Mouse (Mus musculus) kidney, postnatal 10 days (tissue): ENCODE measurements around the gene Otud7b.
"Not testable (repeated sequence)": the region's sequence is repeated elsewhere in the genome, so short reads cannot be mapped to it uniquely, and the experiment has no call there.

Experiments
- DNase-seq: peaks from one replicate; pipeline ENCODE4 v3.0.0; 2021; ENCODE audit warnings: mixed read lengths

Gene Otud7b

DNA sequence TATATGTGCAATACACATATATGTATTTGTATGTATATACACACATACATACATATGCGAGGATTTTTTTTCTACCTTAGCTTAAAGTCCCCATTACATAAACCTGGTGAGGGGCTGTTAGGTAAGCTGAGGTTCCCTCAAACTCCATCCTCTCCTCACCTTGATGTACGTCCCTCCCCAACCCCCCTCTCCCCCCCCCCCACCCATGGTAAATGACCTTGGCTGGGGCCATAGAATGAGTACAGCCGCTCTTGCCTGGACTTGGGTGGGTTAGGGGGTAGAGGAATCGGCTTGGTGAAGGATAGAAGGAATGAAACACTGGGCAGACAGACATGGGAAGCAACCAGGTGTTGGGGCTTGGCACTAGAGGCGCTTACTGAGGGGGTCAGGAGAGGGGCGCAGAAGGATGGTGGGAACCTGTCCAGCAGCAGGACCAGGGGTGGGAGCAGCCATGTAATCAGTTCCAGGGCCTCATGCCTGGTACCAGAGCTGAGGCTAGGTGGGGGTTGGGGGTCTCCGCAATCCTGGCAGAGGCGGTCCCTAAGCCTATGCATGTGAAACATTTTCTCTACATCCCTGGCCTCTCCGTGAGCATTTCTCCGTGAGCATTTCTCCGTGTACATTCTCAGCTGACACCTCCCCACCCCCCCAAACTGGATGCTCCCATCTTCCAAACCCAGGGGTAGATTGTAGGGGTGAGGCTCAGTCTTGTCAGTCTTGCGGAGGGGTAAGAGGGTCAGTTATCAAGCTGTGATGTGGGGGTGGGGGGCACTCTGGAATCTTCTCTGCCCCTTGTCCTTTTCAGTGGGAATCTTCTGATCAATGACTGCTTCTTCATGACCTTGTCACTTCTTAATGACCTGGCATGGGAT lies 77.4 kb downstream of the Otud7b start:
- no peak for DNase-seq

DNA sequence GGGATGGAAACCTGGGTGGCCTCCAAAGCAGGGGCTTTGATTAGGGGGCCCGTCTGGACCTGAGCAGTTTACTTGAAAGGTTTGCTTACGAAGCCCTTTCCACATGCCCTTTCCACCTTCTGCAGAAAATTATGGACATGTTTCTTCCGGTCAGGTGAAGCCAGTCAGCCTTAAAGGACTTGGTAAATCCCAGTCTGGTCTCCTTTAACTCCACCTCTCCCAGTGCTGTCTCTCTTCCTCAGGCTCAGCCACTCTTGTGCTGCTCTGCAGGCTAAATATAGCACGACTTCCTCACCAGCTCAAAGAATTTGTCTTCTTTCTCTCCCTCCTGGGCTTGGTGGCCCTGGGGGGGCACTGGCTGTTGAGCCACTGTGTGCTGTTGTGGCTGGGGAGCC lies 78.1 kb downstream of the Otud7b start:
- no peak for DNase-seq

DNA sequence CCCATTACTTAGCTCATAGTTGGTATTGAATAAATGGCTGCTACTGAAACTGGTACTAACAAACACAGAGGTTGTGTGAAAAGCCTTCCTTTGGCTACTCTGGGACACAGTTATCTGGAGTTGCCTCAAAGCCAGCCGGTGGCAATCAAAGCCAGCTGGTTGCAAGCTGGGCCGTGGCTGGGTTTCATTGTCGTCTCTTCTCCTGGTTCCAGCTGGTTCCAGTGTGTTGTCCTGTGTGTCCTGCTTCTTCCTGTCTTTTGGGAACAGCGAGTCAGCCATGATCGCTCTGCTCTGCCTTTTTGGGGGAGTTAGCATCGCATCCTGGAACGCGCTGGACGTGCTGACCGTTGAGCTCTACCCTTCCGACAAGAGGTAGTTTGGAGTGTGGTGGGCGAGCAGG lies 88.7 kb downstream of the Otud7b start:
- DNase-seq, result peak; percentile 22

DNA sequence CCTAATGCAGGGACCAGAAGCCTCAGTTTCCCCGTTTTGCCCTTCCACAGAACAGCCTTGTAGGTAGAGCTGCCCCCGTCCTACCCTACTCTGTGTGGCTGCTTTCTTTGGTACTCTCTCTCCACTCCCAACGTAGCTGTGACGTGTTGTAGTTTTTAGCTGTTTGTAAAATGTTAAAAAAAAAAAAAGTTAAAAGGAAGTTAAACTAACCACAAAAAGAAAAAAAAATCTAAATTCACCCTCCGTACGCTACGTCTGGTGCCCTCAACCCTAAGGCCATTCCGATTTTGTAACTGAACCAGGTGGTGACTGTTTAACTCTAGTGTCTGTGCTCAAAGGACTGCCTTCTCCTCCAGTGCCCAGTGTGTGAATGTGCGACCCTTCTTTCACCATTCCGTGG lies 90.6 kb downstream of the Otud7b start:
- DNase-seq, result no peak

DNA sequence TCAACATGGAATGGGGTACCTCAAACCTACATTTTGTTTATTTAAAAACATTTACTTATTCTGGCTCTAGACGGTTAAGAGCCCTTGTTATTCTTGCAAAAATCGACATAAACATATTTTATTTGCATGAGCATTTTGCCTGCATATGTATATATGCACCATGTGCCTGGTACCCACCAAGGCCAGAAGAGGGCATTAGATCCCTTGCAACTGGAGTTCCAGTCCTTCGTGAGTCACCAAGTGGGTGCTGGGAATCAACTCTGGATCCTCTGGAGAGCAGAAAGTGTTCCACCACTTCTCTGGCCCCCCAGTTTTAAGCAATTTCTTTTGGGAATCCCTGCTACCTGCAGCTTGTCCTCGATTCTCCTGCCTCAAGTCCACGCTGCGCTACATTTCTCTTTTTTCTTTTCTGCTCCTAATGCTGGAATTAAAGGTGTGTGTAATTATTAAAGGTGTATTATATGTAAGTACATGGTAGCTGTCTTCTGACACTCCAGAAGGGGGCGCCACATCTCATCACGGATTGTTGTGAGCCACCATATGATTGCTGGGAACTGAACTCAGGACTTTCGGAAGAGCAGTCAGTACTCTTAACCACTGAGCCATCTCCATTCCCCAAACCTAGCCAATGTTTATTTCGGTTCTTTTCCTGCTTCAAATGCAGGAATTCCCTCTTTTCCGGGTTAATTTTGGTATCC lies 91.4 kb downstream of the Otud7b start:
- no peak for DNase-seq

DNA sequence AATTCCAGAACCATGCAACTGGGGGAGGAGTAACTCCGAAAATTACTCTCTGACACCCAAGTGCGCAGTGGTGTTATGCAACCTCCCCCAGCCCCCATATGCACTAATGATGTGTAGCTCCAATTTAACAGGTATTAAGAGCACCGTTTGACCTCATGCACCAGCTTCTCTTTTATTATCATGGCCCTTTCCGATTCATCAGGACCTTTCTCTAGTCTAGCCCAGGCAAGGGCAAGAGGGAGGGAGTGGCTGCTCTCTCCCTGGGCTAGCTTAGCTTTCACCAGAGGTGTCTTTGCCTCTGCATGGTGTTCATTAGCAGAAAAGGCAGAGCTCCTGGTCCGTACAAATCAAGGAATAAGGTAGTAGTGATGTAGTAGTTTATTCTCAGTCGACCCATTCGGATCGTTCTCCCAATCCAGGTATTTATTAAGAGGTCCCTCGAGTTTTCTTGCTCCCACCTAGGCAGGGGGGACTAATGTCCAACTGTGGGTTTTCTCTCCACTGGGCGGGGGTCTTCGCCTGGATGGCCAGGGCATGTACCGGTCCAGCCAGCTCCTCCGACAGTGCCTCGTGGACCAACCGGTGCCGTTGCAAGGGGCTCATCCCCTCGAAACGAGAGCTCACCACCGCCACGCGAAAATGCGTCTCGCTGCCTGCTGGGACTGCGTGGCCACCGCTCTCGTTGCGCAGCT lies 92.3 kb downstream of the Otud7b start:
- DNase-seq, result no peak

DNA sequence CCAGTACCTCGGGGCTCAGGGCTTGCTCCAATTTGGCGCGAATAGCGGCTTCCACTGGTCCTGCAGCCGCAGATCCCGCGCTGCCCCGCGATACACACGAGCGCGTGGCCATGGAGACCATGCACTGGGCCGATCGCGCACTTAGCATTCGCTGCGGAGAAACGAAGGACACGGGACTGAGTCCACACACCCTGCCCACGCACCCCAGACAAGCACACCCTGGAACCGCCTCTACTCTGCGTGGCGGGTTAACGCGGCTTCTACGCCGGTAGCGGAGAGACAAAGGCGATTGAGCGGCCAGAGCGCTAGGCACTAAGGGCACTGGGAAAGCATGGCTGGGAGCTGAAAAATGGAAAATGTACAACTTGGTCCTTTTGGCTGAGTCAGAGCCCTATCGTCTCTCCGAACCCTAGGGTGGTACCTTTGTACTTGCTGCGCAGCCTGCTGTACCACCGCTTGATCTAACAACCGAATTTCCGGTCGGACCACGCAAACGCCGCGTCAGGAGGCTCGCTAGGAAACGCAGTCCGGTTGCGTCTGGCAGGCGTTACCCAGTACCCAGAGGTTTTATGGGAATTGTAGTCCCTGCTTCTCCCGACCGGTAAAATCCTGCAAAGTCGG lies 92.9 kb downstream of the Otud7b start:
- DNase-seq, result peak; percentile 93

DNA sequence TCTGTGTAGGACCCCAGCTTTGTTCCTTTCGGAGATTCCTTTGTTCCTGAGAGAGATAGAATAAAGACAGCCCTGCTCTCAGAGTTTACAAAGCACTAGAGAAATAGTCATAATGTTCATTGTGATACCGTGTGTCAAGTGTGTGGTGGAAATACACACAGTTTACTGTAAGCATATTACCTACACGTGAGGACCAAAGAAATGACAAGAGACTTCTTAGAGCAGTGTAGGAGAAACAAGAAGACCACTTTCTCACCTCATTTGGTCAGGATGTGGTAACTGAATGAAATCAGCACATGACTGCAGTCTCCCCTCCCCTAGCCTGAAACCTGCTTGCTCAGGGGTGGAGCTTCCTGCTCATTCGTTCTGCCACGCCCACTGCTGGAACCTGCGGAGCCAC lies 93.9 kb downstream of the Otud7b start:
- no peak for DNase-seq

DNA sequence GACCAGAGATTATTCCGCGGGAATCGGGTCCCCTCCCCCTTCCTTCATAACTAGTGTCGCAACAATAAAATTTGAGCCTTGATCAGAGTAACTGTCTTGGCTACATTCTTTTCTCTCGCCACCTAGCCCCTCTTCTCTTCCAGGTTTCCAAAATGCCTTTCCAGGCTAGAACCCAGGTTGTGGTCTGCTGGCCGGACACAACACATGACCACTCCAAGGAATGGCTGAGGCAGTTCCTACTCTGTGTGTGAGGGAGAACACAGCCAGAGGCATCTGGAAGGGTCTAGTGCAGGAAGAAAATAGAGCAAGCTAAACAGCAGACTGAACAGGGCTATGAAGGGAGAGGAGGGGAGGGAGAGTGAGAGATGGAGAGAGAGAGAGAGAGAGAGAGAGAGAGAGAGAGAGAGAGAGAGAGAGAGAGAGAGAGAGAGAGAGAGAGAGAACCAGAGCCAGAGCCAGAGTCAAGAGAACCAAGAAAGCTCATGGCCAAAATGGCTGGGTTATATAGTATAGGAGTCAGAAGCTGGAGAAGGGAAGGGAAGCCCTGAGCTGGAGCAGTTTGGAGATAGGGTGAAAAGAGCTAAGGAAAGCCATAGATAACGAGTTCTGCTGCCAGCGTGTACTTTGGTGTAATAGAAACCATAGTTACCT lies 94.4 kb downstream of the Otud7b start:
- not testable (repeated sequence) for DNase-seq

DNA sequence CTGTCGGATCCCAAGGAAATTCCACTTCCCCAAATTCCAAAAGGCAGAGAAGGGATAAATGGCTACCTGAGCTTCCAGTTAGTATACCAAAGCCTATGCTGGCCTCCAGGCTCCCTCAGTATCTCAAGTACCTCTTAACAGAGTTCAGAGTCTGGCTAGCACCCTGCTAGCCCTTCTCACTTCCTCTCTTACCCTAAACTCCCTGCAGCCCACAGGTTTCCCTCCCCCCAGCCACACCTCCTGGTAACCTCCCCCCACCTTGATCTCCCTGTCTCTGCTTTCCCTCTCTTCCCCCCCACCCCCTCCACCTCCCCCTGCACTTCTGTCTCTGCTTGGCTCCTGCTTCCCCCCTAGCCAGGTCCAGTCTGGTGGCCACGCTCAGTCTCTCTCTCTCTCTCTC lies 95.4 kb downstream of the Otud7b start:
- no peak for DNase-seq

DNA sequence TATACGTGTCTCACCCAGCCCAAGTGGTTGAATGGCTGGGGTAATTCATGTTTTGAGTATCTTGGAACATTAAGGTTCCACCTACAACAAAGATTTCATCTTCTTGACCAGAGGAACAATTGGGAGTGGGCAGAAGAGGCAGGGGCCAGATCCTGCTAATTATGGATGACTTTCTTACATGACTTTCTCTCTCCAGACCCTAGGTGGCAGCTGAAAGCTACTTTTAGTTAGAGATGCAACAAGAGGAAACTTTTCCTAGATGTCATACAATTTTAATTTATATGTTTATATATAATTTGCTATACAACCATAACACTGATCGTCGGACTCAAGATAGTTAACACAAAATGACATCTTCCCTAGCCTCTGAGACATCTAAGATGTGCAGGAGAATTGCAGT lies 103.5 kb downstream of the Otud7b start:
- no peak for DNase-seq

DNA sequence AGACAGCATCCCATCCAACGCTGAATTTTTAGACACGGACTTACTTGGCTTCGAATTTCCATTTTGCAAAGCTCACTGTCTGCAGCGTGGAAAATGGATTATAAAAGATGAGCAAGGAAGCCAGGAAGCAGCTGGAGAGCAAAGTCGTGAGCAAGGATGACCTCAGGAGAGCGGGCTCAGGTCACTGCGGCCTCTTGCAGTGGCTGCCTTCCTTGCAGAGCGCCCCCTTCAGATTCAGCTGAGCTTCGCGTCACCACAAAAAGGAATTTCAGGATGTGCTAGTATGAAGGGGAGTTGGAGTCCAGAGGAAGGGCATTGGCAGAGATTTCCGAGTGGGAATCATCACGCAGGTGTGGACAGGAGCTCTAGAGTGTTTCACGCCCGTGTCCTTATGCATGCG lies 104.9 kb downstream of the Otud7b start:
- peak; percentile 54 for DNase-seq
